Mouse (Mus musculus): ENCODE data around the gene Gng10. TPM values are rescaled to one million over a fixed set of nuclear protein-coding genes. Genes with fewer than 3 reads are reported as not detected.
A peak's percentile ranks its signal among the peaks of the same experiment; 100 is the strongest.

Gene Gng10
- polyA plus RNA-seq (2015; fragmentation: Nextera tagmentation; extraction: Ambion mirVana): 16.8 and 20.0 TPM in 2 replicates

DNA sequence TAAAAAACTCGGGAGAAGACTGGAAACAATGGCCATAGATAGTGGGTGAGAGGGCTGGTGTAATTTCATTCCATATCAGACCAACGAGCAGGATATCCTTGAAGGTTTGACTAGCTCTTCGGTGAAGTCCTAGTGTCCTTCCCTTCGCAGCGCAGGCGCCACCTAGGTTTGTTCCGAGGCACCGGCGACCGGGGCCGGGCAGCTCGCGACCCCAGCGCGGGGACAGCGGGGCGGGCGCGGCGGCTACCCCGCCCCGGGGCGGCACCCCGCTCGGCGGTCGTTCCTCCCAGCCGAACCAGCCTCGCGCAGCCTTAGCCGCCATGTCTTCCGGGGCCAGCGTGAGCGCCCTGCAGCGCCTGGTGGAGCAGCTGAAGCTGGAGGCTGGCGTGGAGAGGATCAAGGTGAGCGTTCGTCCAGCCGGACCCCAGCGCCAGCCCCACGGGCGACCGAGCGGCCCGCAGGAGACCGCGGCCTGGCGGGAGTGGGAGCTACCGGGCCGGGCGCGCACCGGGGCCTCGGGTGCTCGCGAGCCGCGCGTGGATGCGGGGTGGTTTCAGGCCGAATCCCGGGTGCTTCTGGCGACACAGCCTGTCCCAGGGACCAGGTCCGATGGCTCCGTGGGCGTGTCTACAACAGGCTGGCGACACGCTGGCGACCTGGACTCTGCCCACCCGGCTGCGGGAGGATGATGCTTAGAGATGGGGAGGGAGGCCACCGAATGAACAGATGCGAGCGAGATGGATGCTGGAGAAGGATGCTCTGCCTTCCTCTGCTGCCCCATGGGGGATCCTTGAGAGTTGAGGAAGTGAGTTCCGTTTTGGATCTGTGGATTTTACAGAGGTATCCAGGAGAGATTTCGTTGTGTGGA lies at the start of gene Gng10:
Gng10 (plus strand) TSS at position 171 of the 868 bp plus-strand sequence.
- Histone ChIP-seq H3K27ac (replicated peaks) (peak within 1 kb of the TSS; percentile 15; the same call in 1 of the 2 replicates), H3K9ac (peak within 1 kb of the TSS; percentile 65)
- WGBS (ENCODE audit: insufficient replicate concordance): 12% methylated on average over 69 of the region's 76 CpGs

GRCm38 (mm10) chr4:58985157-58985648 lies 49.7 kb upstream of the Gng10 start:
- Histone ChIP-seq H3K36me3 (replicated peaks) (no peaks in the 10 kb centered on the region), H3K9ac (no peak overlapping the region), H3K27ac (replicated peaks) (no peak overlapping the region; the same call in 1 of the 2 replicates), H3K27me3 (no peaks in the 10 kb centered on the region), H3K4me2 (peak overlapping the region; percentile 34), H3K9me3 (replicated peaks) (no peaks in the 10 kb centered on the region), H3K4me3 (replicated peaks) (no peak overlapping the region), H3K4me1 (replicated peaks) (peaks cover 45% of the 10 kb centered on the region)
- peak; percentile 36; the same call in 1 of the 2 replicates for ATAC-seq (ENCODE audit: insufficient read depth)
- WGBS (ENCODE audit: insufficient replicate concordance): 7% methylated on average over 7 of the region's 7 CpGs

More for the DNA sequence above, at the start of gene Gng10:
- Histone ChIP-seq H3K4me1 (replicated peaks) (peaks cover 19% of the 10 kb centered on the region), H3K9me3 (replicated peaks) (no peaks in the 10 kb centered on the region), H3K4me3 (replicated peaks) (peak within 1 kb of the TSS; percentile 68), H3K4me2 (peak within 1 kb of the TSS; percentile 86), H3K36me3 (replicated peaks) (no peaks in the 10 kb centered on the region), H3K27me3 (no peaks in the 10 kb centered on the region)
- ATAC-seq (ENCODE audit: insufficient read depth): peak; percentile 68

DNA sequence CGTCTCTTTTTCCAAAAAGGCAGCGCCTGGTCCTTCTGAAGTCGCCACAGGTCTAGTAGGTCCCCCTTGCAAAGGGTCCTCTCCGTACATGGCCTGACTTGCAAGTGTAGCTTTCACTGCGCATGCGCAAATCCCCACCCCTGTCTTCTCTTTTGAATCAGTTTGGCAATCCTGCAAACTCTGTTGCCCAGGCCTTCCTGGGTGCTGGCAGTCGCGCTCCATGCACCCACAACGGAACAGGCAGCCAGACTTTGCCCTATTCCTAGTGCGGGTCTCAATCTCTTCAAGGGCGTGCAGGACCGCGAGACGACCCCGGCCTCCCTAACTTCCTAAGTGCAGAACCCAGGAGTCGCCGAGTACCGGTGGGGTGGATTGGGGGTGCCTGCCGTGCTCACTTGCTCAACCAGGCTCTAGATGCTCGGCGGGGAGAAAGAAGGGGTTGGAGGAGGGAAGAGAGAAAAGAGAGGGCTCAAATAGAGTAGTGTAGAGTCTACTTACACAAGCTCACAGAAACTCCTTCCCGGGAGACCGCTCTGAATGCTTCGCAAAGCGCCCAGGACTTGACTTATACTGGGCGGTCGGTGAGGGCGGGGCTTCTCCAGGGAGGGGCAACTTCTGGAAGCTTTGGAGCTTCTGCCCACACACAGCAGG lies 48.2 kb upstream of the Gng10 start, which contains the start of gene Ptgr1:
Ptgr1 (minus strand) TSS at position 580 of the 651 bp plus-strand sequence.
- H3K4me1 ChIP-seq (replicated peaks): peaks cover 59% of the 10 kb centered on the region
- H3K9me3 ChIP-seq (replicated peaks): no peaks in the 10 kb centered on the region
- peak within 1 kb of the TSS; percentile 10; the same call in 1 of the 2 replicates for H3K27ac ChIP-seq (replicated peaks)
- peak within 1 kb of the TSS; percentile 86 for H3K4me2 ChIP-seq
- ATAC-seq (ENCODE audit: insufficient read depth): peak; percentile 67
- H3K27me3 ChIP-seq: no peaks in the 10 kb centered on the region
- H3K4me3 ChIP-seq (replicated peaks): peak within 1 kb of the TSS; percentile 67
- peak within 1 kb of the TSS; percentile 60 for H3K9ac ChIP-seq
- WGBS (ENCODE audit: insufficient replicate concordance): 2% methylated on average over 28 of the region's 28 CpGs
- no peaks in the 10 kb centered on the region for H3K36me3 ChIP-seq (replicated peaks)

- Histone ChIP-seq H3K27ac (replicated peaks) (no peak overlapping the region), H3K9ac (no peak overlapping the region), H3K4me2 (no peak overlapping the region), H3K9me3 (replicated peaks) (no peaks in the 10 kb centered on the region), H3K4me3 (replicated peaks) (no peak overlapping the region), H3K27me3 (no peaks in the 10 kb centered on the region), H3K36me3 (replicated peaks) (no peaks in the 10 kb centered on the region), H3K4me1 (replicated peaks) (peaks cover 76% of the 10 kb centered on the region)
- WGBS (ENCODE audit: insufficient replicate concordance): 41% methylated on average over 7 of the region's 7 CpGs
- ATAC-seq (ENCODE audit: insufficient read depth): no peak
Observed at GRCm38 (mm10) chr4:58989303-58989898, 45.5 kb upstream of the Gng10 start.

- Histone ChIP-seq H3K27me3 (no peaks in the 10 kb centered on the region), H3K36me3 (replicated peaks) (no peaks in the 10 kb centered on the region), H3K4me1 (replicated peaks) (peaks cover 78% of the 10 kb centered on the region), H3K4me3 (replicated peaks) (no peak overlapping the region), H3K4me2 (peak overlapping the region; percentile 16; the same call in 1 of the 2 replicates), H3K9me3 (replicated peaks) (no peaks in the 10 kb centered on the region), H3K9ac (no peak overlapping the region), H3K27ac (replicated peaks) (no peak overlapping the region)
- peak; percentile 31; the same call in 1 of the 2 replicates for ATAC-seq (ENCODE audit: insufficient read depth)
- WGBS (ENCODE audit: insufficient replicate concordance): 53% methylated on average over 17 of the region's 17 CpGs
Observed at GRCm38 (mm10) chr4:58990609-58991434, 44.1 kb upstream of the Gng10 start.

DNA sequence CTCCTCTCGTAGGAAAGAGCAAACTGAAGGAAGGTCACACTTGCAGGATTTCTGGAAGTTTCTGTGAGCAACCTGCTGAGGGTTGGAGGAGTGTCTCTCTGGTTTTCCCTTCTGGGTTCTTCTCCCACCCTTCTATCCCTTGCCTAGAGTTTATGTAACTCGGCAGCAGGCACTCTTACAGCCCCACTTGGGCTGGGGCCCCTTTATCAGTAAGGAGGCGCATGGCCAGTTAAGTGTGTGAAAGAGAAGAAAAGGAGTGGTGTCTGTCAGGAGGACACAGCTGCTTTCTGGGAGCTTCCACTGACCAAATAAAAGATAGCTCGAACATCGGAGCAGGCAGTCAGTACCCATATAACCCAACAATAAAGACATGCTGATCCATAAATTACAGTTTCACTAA lies 42.7 kb upstream of the Gng10 start:
- Histone ChIP-seq H3K4me1 (replicated peaks) (peaks cover 64% of the 10 kb centered on the region), H3K27me3 (no peaks in the 10 kb centered on the region), H3K9me3 (replicated peaks) (no peaks in the 10 kb centered on the region), H3K4me3 (replicated peaks) (no peak overlapping the region), H3K9ac (peak overlapping the region; percentile 6; the same call in 1 of the 2 replicates), H3K36me3 (replicated peaks) (no peaks in the 10 kb centered on the region), H3K27ac (replicated peaks) (no peak overlapping the region), H3K4me2 (peak overlapping the region; percentile 58)
- peak; percentile 51; the same call in 1 of the 2 replicates for ATAC-seq (ENCODE audit: insufficient read depth)
- WGBS (ENCODE audit: insufficient replicate concordance): 24% methylated on average over 5 of the region's 5 CpGs

DNA sequence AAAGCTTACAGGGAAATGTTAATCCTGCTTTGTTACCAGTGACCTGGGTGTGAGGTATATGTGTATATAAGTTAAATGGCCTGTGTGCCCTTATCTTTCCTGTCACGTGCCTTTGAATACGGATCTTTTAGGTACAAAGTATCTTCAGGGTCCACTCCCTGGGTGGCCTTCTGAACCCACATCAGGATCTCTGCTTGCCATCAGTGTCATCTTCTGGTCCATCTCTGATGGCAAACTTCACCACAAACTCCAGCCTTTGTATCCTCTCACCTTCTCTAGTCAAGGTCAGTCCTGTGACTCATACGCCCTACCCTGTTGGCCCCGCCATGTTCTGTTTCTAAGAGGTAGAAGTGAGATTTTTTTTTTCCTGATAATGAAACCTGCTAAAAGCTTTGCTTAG lies 40.1 kb upstream of the Gng10 start, which contains the start of gene Dnajc25:
Dnajc25 (plus strand) TSS at position 301 of the 400 bp plus-strand sequence.
- peaks cover 50% of the 10 kb centered on the region for H3K4me1 ChIP-seq (replicated peaks)
- no peak within 1 kb of the TSS for H3K27ac ChIP-seq (replicated peaks)
- H3K27me3 ChIP-seq: no peaks in the 10 kb centered on the region
- no peaks in the 10 kb centered on the region for H3K36me3 ChIP-seq (replicated peaks)
- whole genome bisulfite sequencing (ENCODE audit: insufficient replicate concordance): 49% methylated on average over 4 of the region's 4 CpGs
- no peak within 1 kb of the TSS for H3K9ac ChIP-seq
- H3K4me2 ChIP-seq: no peak within 1 kb of the TSS
- no peak for ATAC-seq (ENCODE audit: insufficient read depth)
- no peak within 1 kb of the TSS for H3K4me3 ChIP-seq (replicated peaks)
- H3K9me3 ChIP-seq (replicated peaks): no peaks in the 10 kb centered on the region

- H3K9me3 ChIP-seq (replicated peaks): no peaks in the 10 kb centered on the region
- H3K4me2 ChIP-seq: no peak overlapping the region
- no peak overlapping the region for H3K27ac ChIP-seq (replicated peaks)
- H3K36me3 ChIP-seq (replicated peaks): no peaks in the 10 kb centered on the region
- peaks cover 49% of the 10 kb centered on the region for H3K4me1 ChIP-seq (replicated peaks)
- no peak for ATAC-seq (ENCODE audit: insufficient read depth)
- H3K4me3 ChIP-seq (replicated peaks): no peak overlapping the region
- no peaks in the 10 kb centered on the region for H3K27me3 ChIP-seq
- H3K9ac ChIP-seq: no peak overlapping the region
- 55% methylated on average over 8 of the region's 8 CpGs for WGBS (ENCODE audit: insufficient replicate concordance)
Observed at GRCm38 (mm10) chr4:58995251-58995693, 39.6 kb upstream of the Gng10 start.

DNA sequence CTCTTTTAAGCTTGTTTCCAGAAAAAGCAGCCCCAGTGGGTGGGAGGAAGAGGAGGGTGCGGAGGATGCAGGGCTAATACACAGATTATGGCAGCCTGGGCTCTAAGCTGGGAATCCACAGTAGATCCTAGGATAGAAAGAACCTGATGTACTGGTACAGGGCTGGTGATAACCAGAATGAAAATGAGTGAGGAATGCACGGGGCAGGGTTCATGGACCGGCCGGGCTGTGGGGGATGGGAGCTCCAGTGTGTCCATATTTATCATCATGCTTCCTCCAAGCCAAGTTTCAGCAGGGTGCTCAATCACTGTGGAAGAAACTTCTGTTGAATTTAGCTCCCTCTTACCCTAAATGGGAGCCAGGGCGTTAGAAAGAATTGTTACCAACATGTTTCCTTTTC lies 37.8 kb upstream of the Gng10 start:
- 72% methylated on average over 5 of the region's 5 CpGs for WGBS (ENCODE audit: insufficient replicate concordance)
- no peak for ATAC-seq (ENCODE audit: insufficient read depth)
- Histone ChIP-seq H3K27ac (replicated peaks) (no peak overlapping the region), H3K4me3 (replicated peaks) (no peak overlapping the region), H3K4me1 (replicated peaks) (peaks cover 37% of the 10 kb centered on the region), H3K4me2 (no peak overlapping the region), H3K9me3 (replicated peaks) (no peaks in the 10 kb centered on the region), H3K9ac (no peak overlapping the region), H3K27me3 (no peaks in the 10 kb centered on the region), H3K36me3 (replicated peaks) (no peaks in the 10 kb centered on the region)

- H3K4me1 ChIP-seq (replicated peaks): peaks cover 34% of the 10 kb centered on the region
- WGBS (ENCODE audit: insufficient replicate concordance): 37% methylated on average over 1 of the region's 1 CpGs
- ATAC-seq (ENCODE audit: insufficient read depth): no peak
Observed at GRCm38 (mm10) chr4:58998688-58999087, 36.2 kb upstream of the Gng10 start.

More at GRCm38 (mm10) chr4:58998688-58999087, 36.2 kb upstream of the Gng10 start:
- H3K9ac ChIP-seq: no peak overlapping the region
- H3K27me3 ChIP-seq: no peaks in the 10 kb centered on the region
- H3K4me3 ChIP-seq (replicated peaks): no peak overlapping the region
- H3K4me2 ChIP-seq: no peak overlapping the region
- no peaks in the 10 kb centered on the region for H3K9me3 ChIP-seq (replicated peaks)
- no peak overlapping the region for H3K27ac ChIP-seq (replicated peaks)
- H3K36me3 ChIP-seq (replicated peaks): no peaks in the 10 kb centered on the region

All from liver, embryonic 15.5 days (tissue).